Mouse (Mus musculus) intestine, postnatal 0 days (tissue): ENCODE results near the gene Atn1. TPM values are rescaled to one million over a fixed set of nuclear protein-coding genes. Genes with fewer than 3 reads are reported as not detected.

ENCODE experiments used
- ATAC-seq: fragments of 200-750 bp; cut with Nextera tagmentation; 2 replicates; pipeline ENCODE4 v1.8.0; 2017; ENCODE audit warnings: mild to moderate bottlenecking, moderate TSS enrichment, moderate library complexity
- H3K27ac ChIP-seq: fragments of 300-500 bp; sonication (generic); 2 replicates; pipeline ENCODE4 v1.5.1; 2014; ENCODE audit warnings: mild to moderate bottlenecking, low read depth, low read length, moderate library complexity
- H3K27me3 ChIP-seq: fragments of 300-500 bp; sonication (generic); replicated peaks from 2 replicates; pipeline ENCODE4 v1.6.1; 2014; ENCODE audit warnings: low read length, mixed read lengths; ENCODE audit not compliant: control insufficient read depth, insufficient read depth
- H3K36me3 ChIP-seq: fragments of 300-500 bp; sonication (generic); 2 replicates; pipeline ENCODE4 v1.6.1; 2014; ENCODE audit warnings: mild to moderate bottlenecking, moderate library complexity; ENCODE audit not compliant: control insufficient read depth, insufficient read depth
- H3K4me1 ChIP-seq: fragments of 300-500 bp; sonication (generic); replicated peaks from 2 replicates; pipeline ENCODE4 v1.6.1; 2014; ENCODE audit warnings: antibody characterized with exemption, low read length, mixed read lengths; ENCODE audit not compliant: control insufficient read depth, insufficient read depth
- H3K4me2 ChIP-seq: fragments of 300-500 bp; sonication (generic); replicated peaks from 2 replicates; pipeline ENCODE4 v1.6.1; 2014; ENCODE audit warnings: low read depth, mild to moderate bottlenecking, moderate library complexity
- H3K4me3 ChIP-seq: fragments of 300-500 bp; sonication (generic); 2 replicates; pipeline ENCODE4 v1.5.1; 2014; ENCODE audit warnings: low read depth, low read length
- H3K9ac ChIP-seq: fragments of 300-500 bp; sonication (generic); 2 replicates; pipeline ENCODE4 v1.6.1; 2014; ENCODE audit warnings: mild to moderate bottlenecking, low read depth, low read length
- H3K9me3 ChIP-seq: fragments of 300-500 bp; sonication (generic); 2 replicates; pipeline ENCODE4 v1.6.1; 2016; ENCODE audit warnings: mixed run types; ENCODE audit not compliant: control insufficient read depth
- CTCF ChIP-seq: sonication (generic); IDR thresholded peaks from 2 replicates; pipeline ENCODE4 v1.5.1; 2016; ENCODE audit warnings: low read depth, mild to moderate bottlenecking, control low read depth, antibody characterized with exemption, moderate library complexity
- WGBS: fragments of 180-500 bp; shearing (Covaris S2); extraction: QIAGEN DNeasy Blood & Tissue Kit; methylation state at CpG from one replicate; pipeline ENCODE4 v1.1.7; 2014; 5-methylcytosine and 5-hydroxymethylcytosine counted together
- polyA plus RNA-seq: library from polyadenylated mRNA; unstranded; fragments of >200 nt; fragmentation: Nextera tagmentation; extraction: Ambion mirVana; gene quantifications from 2 replicates; pipeline ENCODE4 v1.2.1, GENCODE M21; 2015

The Atn1 gene
- polyA plus RNA-seq, 1 experiment from 2014 or later, result 8.4 TPM

- Histone ChIP-seq H3K9me3 (no peaks in the 10 kb centered on the region), H3K9ac (0 out of 2 replicates have a peak overlapping the region, but pooled peaks have one; percentile 82), H3K4me3 (peak overlapping the region; percentile 55; the same call in 1 of the 2 replicates), H3K4me1 (0 out of 2 replicates have a peak, but pooled peaks cover 5% of the 10 kb centered on the region), H3K27ac (no peak overlapping the region), H3K27me3 (no peaks in the 10 kb centered on the region), H3K36me3 (peaks cover 45% of the 10 kb centered on the region), H3K4me2 (peak overlapping the region; percentile 98)
- ATAC-seq, result no peak
- no peak for TF ChIP-seq CTCF
- 70% methylated on average over 26 of the region's 26 CpGs for WGBS
These were observed 11.5 kb downstream of the Atn1 start for GRCm38 (mm10) chr6:124744755-124745321.

GRCm38 (mm10) chr6:124743647-124744046, 12.7 kb downstream of the Atn1 start:
- Histone ChIP-seq H3K27me3 (no peaks in the 10 kb centered on the region), H3K9ac (no peak overlapping the region), H3K4me3 (no peak overlapping the region), H3K27ac (no peak overlapping the region), H3K36me3 (peaks cover 35% of the 10 kb centered on the region), H3K4me2 (no peak overlapping the region), H3K9me3 (no peaks in the 10 kb centered on the region), H3K4me1 (0 out of 2 replicates have a peak, but pooled peaks cover 9% of the 10 kb centered on the region)
- no peak for ATAC-seq
- WGBS, result 88% methylated on average over 8 of the region's 8 CpGs
- no peak for TF ChIP-seq CTCF

- no peak overlapping the region for H3K4me2 ChIP-seq
- TF ChIP-seq CTCF, result no peak
- 0 out of 2 replicates have a peak, but pooled peaks cover 9% of the 10 kb centered on the region for H3K4me1 ChIP-seq
- ATAC-seq, result no peak
- no peak overlapping the region; the same call in 1 of the 2 replicates for H3K27ac ChIP-seq
- H3K36me3 ChIP-seq, result peaks cover 29% of the 10 kb centered on the region
- 92% methylated on average over 15 of the region's 15 CpGs for WGBS
- H3K9ac ChIP-seq, result no peak overlapping the region
- no peak overlapping the region for H3K4me3 ChIP-seq
- no peaks in the 10 kb centered on the region for H3K9me3 ChIP-seq
- H3K27me3 ChIP-seq, result no peaks in the 10 kb centered on the region
These were observed 13.3 kb downstream of the Atn1 start for GRCm38 (mm10) chr6:124742839-124743514.

GRCm38 (mm10) chr6:124741842-124742241, 14.5 kb downstream of the Atn1 start:
- 0 out of 2 replicates have a peak, but pooled peaks cover 9% of the 10 kb centered on the region for H3K4me1 ChIP-seq
- H3K4me2 ChIP-seq, result peak overlapping the region; percentile 86
- no peaks in the 10 kb centered on the region for H3K27me3 ChIP-seq
- no peak for TF ChIP-seq CTCF
- H3K36me3 ChIP-seq, result peaks cover 19% of the 10 kb centered on the region
- ATAC-seq, result no peak
- peak overlapping the region; percentile 96; the same call in 1 of the 2 replicates for H3K27ac ChIP-seq
- 0 out of 2 replicates have a peak overlapping the region, but pooled peaks have one; percentile 68 for H3K9ac ChIP-seq
- no peaks in the 10 kb centered on the region for H3K9me3 ChIP-seq
- peak overlapping the region; percentile 49 for H3K4me3 ChIP-seq
- WGBS, result 65% methylated on average over 3 of the region's 3 CpGs

- Histone ChIP-seq H3K9ac (peak within 1 kb of the TSS; percentile 68), H3K27me3 (no peaks in the 10 kb centered on the region), H3K27ac (peak within 1 kb of the TSS; percentile 96), H3K9me3 (no peaks in the 10 kb centered on the region), H3K4me1 (0 out of 2 replicates have a peak, but pooled peaks cover 6% of the 10 kb centered on the region), H3K36me3 (peaks cover 19% of the 10 kb centered on the region), H3K4me2 (peak within 1 kb of the TSS; percentile 86), H3K4me3 (peak within 1 kb of the TSS; percentile 49)
- WGBS, result under 1% methylated on average over 41 of the region's 41 CpGs
- ATAC-seq, result peak; percentile 68
- 0 out of 2 replicates have a peak, but pooled peaks have one; percentile 2 for TF ChIP-seq CTCF
These were observed 15.2 kb downstream of the Atn1 start, which contains the start of gene Grcc10 for GRCm38 (mm10) chr6:124740888-124741761. Gene Grcc10 (minus strand): TSS chr6:124741374.
